14 mouse cellular contexts compared by ENCODE assay signal in genomic region chrX:152201737-152202421, GRCm38 (mm10). TPM values are rescaled to one million over a fixed set of nuclear protein-coding genes. Genes with fewer than 3 reads are reported as not detected.
DNase-seq lines count a peak whose midpoint lies in the region; ATAC-seq and TF ChIP-seq lines count a peak whose summit lies in the region.
"Had no signal": no experiment of that assay in that cellular context is flagged by ENCODE, and none has a peak within 500 bp of the region (broad histone marks: within the 10 kb centered on the region; RNA-seq: fewer than 3 reads in every experiment).

No protein-coding gene starts in this region.

- H3K9ac ChIP-seq in midbrain, embryonic 13.5 days (replicated peaks): no peak overlapping the region
- H3K9ac ChIP-seq: embryonic facial prominence, embryonic 15.5 days; liver, embryonic 12.5 days had no signal

- H3K4me1 ChIP-seq in cerebellum, adult 2 months (ENCODE audit: control insufficient read depth, insufficient read depth, low read length): peaks cover 12% of the 10 kb centered on the region
- peaks cover 25% of the 10 kb centered on the region for H3K4me1 ChIP-seq in embryonic facial prominence, embryonic 10.5 days
- peaks cover 38% of the 10 kb centered on the region for H3K4me1 ChIP-seq in midbrain, embryonic 13.5 days (replicated peaks)
- H3K4me1 ChIP-seq in thymus, adult 2 months (replicated peaks; ENCODE audit: control insufficient read depth, insufficient read depth, low read length): no peaks in the 10 kb centered on the region
- H3K4me1 ChIP-seq: liver, embryonic 12.5 days had no signal

- no peak for DNase-seq in layer of hippocampus, adult 2 months (ENCODE audit: low spot score in 2 of 2)
- DNase-seq in layer of hippocampus, adult 11-12 months (ENCODE audit: low spot score): no peak
- DNase-seq in cerebellum, adult 2 months: peak; percentile 51 to 64
- DNase-seq in embryonic facial prominence, embryonic 10.5 days (ENCODE audit: low spot score): no peak
- DNase-seq in ovary, postnatal 14 days (ENCODE audit: low spot score): no peak
- DNase-seq in thymus, adult 2 months: no peak
- DNase-seq: adrenal gland, adult 2 months; gastrocnemius, postnatal 25 days; heart, postnatal 14 days; right cerebral cortex, adult 18-20 months; thymus, postnatal 4 days had no signal

- H3K4me3 ChIP-seq in layer of hippocampus, adult 2 months: no peak overlapping the region
- H3K4me3 ChIP-seq in cerebellum, adult 2 months (replicated peaks; ENCODE audit: insufficient read depth, low read depth, low read length): no peak overlapping the region
- H3K4me3 ChIP-seq in embryonic facial prominence, embryonic 10.5 days: no peak overlapping the region
- no peak overlapping the region for H3K4me3 ChIP-seq in midbrain, embryonic 13.5 days (replicated peaks)
- H3K4me3 ChIP-seq in thymus, adult 2 months (ENCODE audit: control insufficient read depth, insufficient read depth, low read length): no peak overlapping the region
- H3K4me3 ChIP-seq: embryonic facial prominence, embryonic 15.5 days; liver, embryonic 12.5 days had no signal

- no peaks in the 10 kb centered on the region for H3K27me3 ChIP-seq in cerebellum, adult 2 months (ENCODE audit: control insufficient read depth, insufficient read depth, low read length)
- peaks cover 100% of the 10 kb centered on the region for H3K27me3 ChIP-seq in embryonic facial prominence, embryonic 10.5 days (replicated peaks; ENCODE audit: low read depth, poor library complexity, severe bottlenecking)
- H3K27me3 ChIP-seq in midbrain, embryonic 13.5 days: peaks cover 97% of the 10 kb centered on the region
- no peaks in the 10 kb centered on the region for H3K27me3 ChIP-seq in thymus, adult 2 months (ENCODE audit: control insufficient read depth, insufficient read depth, low read length)

- no peaks in the 10 kb centered on the region for H3K9me3 ChIP-seq in embryonic facial prominence, embryonic 10.5 days
- H3K9me3 ChIP-seq in midbrain, embryonic 13.5 days: no peaks in the 10 kb centered on the region
- H3K9me3 ChIP-seq: embryonic facial prominence, embryonic 15.5 days; liver, embryonic 12.5 days had no signal

- WGBS in cerebellum, adult 2 months: 18% methylated on average over 4 of the region's 4 CpGs
- 32% methylated on average over 4 of the region's 4 CpGs for WGBS in embryonic facial prominence, embryonic 10.5 days
- 30% methylated on average over 4 of the region's 4 CpGs for WGBS in midbrain, embryonic 13.5 days
- WGBS in thymus, adult 2 months: 85% methylated on average over 4 of the region's 4 CpGs

- ATAC-seq in midbrain, embryonic 13.5 days: no peak

- no peaks in the 10 kb centered on the region for H3K36me3 ChIP-seq in embryonic facial prominence, embryonic 10.5 days (replicated peaks)
- no peaks in the 10 kb centered on the region for H3K36me3 ChIP-seq in midbrain, embryonic 13.5 days
- no peaks in the 10 kb centered on the region for H3K36me3 ChIP-seq in thymus, adult 2 months (ENCODE audit: control insufficient read depth, insufficient read depth, low read length)
- H3K36me3 ChIP-seq: embryonic facial prominence, embryonic 15.5 days; liver, embryonic 12.5 days had no signal

- no peak for TF ChIP-seq POLR2A in cerebellum, adult 2 months (IDR thresholded peaks at IDR 0.05; ENCODE audit: borderline replicate concordance, insufficient read depth, low read length)
- no peak for TF ChIP-seq POLR2A in thymus, adult 2 months (IDR thresholded peaks at IDR 0.05; ENCODE audit: control insufficient read depth, extremely low read depth, insufficient read depth, low read length, poor library complexity)

- H3K4me2 ChIP-seq in midbrain, embryonic 13.5 days (replicated peaks): no peak overlapping the region
- H3K4me2 ChIP-seq: embryonic facial prominence, embryonic 15.5 days; liver, embryonic 12.5 days had no signal

- TF ChIP-seq CTCF in layer of hippocampus, adult 2 months (conservative IDR thresholded peaks at IDR 0.05): no peak
- peak; percentile 35; the same call in 1 of the 2 replicates for TF ChIP-seq CTCF in cerebellum, adult 2 months (IDR thresholded peaks at IDR 0.05; ENCODE audit: borderline replicate concordance, insufficient read depth, low read depth, low read length)
- TF ChIP-seq CTCF in thymus, adult 2 months (IDR thresholded peaks at IDR 0.05; ENCODE audit: borderline replicate concordance, control insufficient read depth, extremely low read depth, insufficient read depth, low read length, poor library complexity): no peak

- peak overlapping the region; percentile 36; the same call in 1 of the 2 replicates for H3K27ac ChIP-seq in layer of hippocampus, adult 2 months
- H3K27ac ChIP-seq in cerebellum, adult 2 months (ENCODE audit: insufficient read depth, low read length): peak overlapping the region; percentile 28; the same call in 1 of the 2 replicates
- peak overlapping the region; percentile 44; the same call in 1 of the 2 replicates for H3K27ac ChIP-seq in embryonic facial prominence, embryonic 10.5 days (replicated peaks)
- H3K27ac ChIP-seq in midbrain, embryonic 13.5 days: peak overlapping the region; percentile 14; the same call in 1 of the 2 replicates
- no peak overlapping the region for H3K27ac ChIP-seq in thymus, adult 2 months (ENCODE audit: control insufficient read depth, insufficient read depth, low read length)
- H3K27ac ChIP-seq: embryonic facial prominence, embryonic 15.5 days; liver, embryonic 12.5 days had no signal

RNA-seq across cellular contexts. Expression of gene Kdm5c, which starts 30.9 kb away (rescaled TPM):
- 10 to 100 TPM; 47.4 to 66.1 TPM for total RNA-seq in layer of hippocampus, adult 2 months (2021)
- 32.0 and 45.3 TPM in 2 replicates for polyA plus RNA-seq in cerebellum, adult 2 months (2012; rRNA removed)
- 71.4 and 75.2 TPM in 2 replicates for polyA plus RNA-seq in embryonic facial prominence, embryonic 10.5 days (2016; fragmentation: Nextera tagmentation; extraction: Ambion mirVana)
- 39.6 and 45.6 TPM in 2 replicates for polyA plus RNA-seq in midbrain, embryonic 13.5 days (2015; fragmentation: Nextera tagmentation; extraction: Ambion mirVana)
- polyA plus RNA-seq in thymus, adult 2 months (2012; rRNA removed): 92.5 and 114 TPM in 2 replicates

RNA-seq across cellular contexts. Expression of gene Iqsec2, which starts 57.8 kb away (rescaled TPM):
- 100 to 1,000 TPM; 177 to 179 TPM for total RNA-seq in layer of hippocampus, adult 2 months (2021)
- polyA plus RNA-seq in cerebellum, adult 2 months (2012; rRNA removed): 79.8 and 84.7 TPM in 2 replicates
- 0.71 and 0.96 TPM in 2 replicates for polyA plus RNA-seq in embryonic facial prominence, embryonic 10.5 days (2016; fragmentation: Nextera tagmentation; extraction: Ambion mirVana)
- polyA plus RNA-seq in midbrain, embryonic 13.5 days (2015; fragmentation: Nextera tagmentation; extraction: Ambion mirVana): 3.2 TPM in 2 replicates
- polyA plus RNA-seq in thymus, adult 2 months (2012; rRNA removed): 6.0 and 9.7 TPM in 2 replicates

Comparison
In these comparisons a context has a peak if more than half of its experiments do, and no peak if none do; other contexts are left out.
1. DNase-seq: peak in cerebellum, adult 2 months (2 of 2); none in layer of hippocampus, adult 2 months (0 of 2), layer of hippocampus, adult 11-12 months (single experiment), embryonic facial prominence, embryonic 10.5 days (single experiment), ovary, postnatal 14 days (single experiment) and thymus, adult 2 months (single experiment).